Mouse (Mus musculus) neural tube, embryonic 10.5 days (tissue): Measurements from ENCODE around the gene Gm5286.
"Not testable (repeated sequence)": the region's sequence is repeated elsewhere in the genome, so short reads cannot be mapped to it uniquely, and the experiment has no call there.

Experiments
- DNase-seq: peaks from one replicate; pipeline ENCODE4 v3.0.0-alpha.2; 2017; ENCODE audit warnings: low spot score; ENCODE audit errors: extremely low spot score

Gm5286 gene

GRCm38 (mm10) chr3:94196414-94196813, at the start of gene Gm5286:
Gene Gm5286 (plus strand): TSS chr3:94196714.
- DNase-seq = not testable (repeated sequence)

- not testable (repeated sequence) for DNase-seq
Measured at GRCm38 (mm10) chr3:94167351-94167750, 29.2 kb upstream of the Gm5286 start.

- not testable (repeated sequence) for DNase-seq
Measured at GRCm38 (mm10) chr3:94178093-94178492, 18.4 kb upstream of the Gm5286 start, which contains the start of gene Gm10696. Gene Gm10696 (minus strand): TSS chr3:94178193.
